Mouse (Mus musculus) testis, adult 2 months (tissue): ENCODE data around the gene Cd79b.

Experiments used
- CTCF ChIP-seq: fragments of 200-500 bp; IDR thresholded peaks from 2 replicates; pipeline ENCODE4 v1.5.1; 2012; ENCODE audit warnings: low read depth, mild to moderate bottlenecking, inconsistent platforms, low read length, moderate library complexity; ENCODE audit not compliant: control insufficient read depth, insufficient read depth, insufficient replicate concordance
- POLR2A ChIP-seq: fragments of 200-500 bp; IDR thresholded peaks from 2 replicates; pipeline ENCODE4 v1.6.1; 2012; ENCODE audit warnings: low read depth, mild to moderate bottlenecking, inconsistent platforms, low read length, moderate library complexity; ENCODE audit not compliant: control insufficient read depth

DNA sequence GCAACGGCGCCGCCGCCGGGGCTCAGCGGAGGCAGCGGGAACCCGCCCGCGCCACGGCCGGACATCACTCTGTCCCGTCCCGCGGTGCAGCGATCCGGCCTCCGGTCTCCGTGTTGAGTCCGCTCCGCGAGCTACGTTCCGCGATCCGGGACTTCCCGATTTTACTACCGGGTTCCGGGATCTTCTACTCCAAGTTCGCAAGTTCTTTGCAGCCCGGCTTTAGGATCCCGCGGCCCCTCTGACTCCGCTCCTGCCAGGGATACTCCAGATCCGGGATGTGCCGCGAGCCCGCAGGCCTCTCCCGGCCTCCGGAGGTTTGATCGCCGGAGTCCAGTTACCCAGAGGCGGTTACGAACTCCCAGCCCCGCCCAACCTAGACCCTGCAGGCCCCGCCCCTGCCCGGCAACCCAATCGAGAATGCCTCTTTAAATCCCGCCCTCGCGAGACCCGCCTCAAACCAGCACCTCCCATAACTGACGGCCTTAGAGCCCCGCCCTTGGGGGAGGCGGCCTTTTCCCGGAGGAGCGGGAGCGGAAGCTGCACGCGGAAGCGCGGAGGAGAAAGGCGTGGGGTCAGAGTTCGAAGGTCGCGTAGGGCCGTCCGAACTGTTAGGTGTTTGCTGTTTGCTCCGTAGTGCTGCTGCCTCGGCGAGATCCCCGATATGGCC is 41.8 kb downstream of the Cd79b start, which contains the start of gene Smarcd2:
- TF ChIP-seq CTCF, result no peak
- peak; percentile 88; the same call in 1 of the 2 replicates for TF ChIP-seq POLR2A
